Mouse (Mus musculus) inflammation-experienced regulatory T-cells, adult 6 months (primary cell): Measurements from ENCODE around the gene Matn4. TPM values are rescaled to one million over a fixed set of nuclear protein-coding genes. Genes with fewer than 3 reads are reported as not detected.
"Not testable (repeated sequence)": the region's sequence is repeated elsewhere in the genome, so short reads cannot be mapped to it uniquely, and the experiment has no call there.

Experiments
- ATAC-seq: one replicate; pipeline ENCODE4 v1.8.0; 2017
- polyA plus RNA-seq, 3 experiments: library from polyadenylated mRNA; unstranded; fragments of 100-300 nt; shearing (Covaris generic); gene quantifications; one replicate each; pipeline ENCODE4 v1.2.1; 2017

Matn4 gene
- polyA plus RNA-seq, 3 experiments from 2014 or later = 0.21 TPM; not detected in 2

DNA sequence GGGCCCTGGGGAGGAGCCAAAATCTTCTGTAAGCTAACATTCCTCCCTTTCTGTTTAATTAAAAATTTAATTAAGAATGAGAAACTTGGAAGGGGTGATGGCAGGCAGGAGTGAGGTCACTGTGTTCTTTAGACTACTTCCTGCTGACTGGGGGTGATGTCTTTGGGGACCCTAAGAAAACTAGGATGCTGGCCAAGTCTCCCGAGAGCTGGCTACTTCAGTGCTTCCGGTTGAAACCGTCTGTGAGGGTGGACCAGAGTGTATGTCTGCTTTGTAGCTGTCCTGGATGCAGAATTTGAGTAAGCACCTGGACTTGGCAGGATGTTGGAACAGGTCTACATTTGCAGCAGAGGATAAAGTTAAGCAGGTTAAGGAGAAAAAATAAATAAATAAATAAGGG lies 38.0 kb downstream of the Matn4 start:
- no peak for ATAC-seq

DNA sequence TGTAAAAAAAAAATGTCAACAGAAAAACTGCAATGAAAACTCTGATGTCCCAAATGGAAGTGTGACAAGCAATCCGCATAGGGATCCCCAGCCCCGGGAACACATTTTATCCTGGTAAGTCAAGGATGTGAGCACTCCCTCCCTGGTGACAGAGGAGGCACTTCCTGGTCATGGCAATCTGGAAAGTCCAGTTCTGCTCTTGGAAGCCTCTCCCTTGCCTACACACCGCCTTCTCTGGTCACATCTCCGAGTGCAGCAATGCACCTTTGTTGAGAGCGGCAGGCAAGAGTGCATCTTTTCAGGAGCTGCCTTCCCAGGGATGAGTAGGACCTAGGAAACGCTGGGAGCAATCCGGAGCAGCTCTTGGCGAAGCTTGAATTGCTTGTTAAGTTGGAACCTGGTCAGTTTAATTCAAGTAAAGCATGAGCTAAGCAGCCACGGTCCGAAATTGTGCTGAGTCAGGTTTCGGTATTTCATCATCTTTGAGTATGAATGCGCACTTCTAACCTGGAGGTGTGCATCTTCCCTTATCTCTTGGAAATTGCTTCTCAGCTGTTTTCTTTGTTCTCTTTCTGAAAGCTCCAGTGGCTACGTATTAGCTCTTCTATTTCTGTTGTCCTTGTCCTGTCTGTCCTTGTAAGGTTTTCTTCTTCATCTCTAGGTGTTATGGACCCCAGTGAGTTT lies 43.8 kb downstream of the Matn4 start:
- no peak for ATAC-seq

DNA sequence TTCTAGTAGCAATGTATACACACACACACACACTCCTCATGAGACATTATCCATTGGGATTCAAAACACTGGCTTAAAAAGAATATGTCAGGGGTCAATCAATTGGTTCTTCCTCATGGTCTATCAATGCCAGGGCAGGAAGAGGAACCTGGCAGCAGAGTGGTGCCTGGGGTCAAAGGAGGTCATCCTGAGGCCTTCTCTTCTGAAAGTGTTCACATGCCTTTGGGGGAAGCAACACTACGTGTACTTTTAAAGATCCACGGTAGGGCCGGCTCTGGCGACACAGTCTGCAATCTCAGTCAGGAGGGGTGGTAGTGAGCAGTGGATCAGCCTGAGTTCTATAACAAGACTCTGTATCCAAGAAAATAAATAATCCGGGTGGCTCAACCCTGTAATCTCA lies 45.3 kb downstream of the Matn4 start:
- no peak for ATAC-seq

DNA sequence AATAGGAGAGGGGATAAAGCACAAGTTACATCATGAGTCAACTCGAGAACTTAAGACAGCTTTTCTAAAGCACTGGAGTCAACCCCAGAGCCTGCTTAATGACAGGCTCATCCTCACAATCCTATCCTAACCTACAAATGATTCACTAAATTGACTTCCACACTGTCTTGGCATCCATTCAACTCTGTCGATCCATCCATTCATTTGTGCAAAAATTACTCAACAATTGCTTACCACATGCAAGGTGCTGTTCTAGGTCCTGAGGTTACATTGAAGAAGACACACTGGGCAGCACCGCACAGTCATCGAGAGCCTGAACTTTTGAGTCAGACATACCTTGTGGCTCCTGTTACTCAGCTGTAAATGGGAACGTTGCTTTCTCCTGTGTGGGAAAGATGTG lies 45.9 kb downstream of the Matn4 start:
- no peak for ATAC-seq

DNA sequence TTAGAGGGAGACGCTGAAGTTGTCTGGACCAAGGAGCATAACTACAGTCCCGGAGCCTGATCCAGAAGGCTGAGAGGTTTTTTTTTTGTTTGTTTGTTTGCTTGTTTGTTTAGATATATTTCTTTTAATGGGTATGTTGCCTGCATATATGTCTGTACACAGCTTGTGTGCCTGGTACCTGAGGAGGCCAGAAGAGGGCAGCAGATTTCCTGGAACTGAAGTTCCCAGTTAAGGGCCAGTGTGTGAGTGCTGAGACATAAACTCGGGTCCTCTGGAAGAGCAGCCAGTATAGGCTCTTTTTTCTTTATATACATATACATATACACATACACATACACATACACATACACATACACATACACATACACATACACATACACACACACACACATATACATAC lies 46.6 kb downstream of the Matn4 start:
- no peak for ATAC-seq

DNA sequence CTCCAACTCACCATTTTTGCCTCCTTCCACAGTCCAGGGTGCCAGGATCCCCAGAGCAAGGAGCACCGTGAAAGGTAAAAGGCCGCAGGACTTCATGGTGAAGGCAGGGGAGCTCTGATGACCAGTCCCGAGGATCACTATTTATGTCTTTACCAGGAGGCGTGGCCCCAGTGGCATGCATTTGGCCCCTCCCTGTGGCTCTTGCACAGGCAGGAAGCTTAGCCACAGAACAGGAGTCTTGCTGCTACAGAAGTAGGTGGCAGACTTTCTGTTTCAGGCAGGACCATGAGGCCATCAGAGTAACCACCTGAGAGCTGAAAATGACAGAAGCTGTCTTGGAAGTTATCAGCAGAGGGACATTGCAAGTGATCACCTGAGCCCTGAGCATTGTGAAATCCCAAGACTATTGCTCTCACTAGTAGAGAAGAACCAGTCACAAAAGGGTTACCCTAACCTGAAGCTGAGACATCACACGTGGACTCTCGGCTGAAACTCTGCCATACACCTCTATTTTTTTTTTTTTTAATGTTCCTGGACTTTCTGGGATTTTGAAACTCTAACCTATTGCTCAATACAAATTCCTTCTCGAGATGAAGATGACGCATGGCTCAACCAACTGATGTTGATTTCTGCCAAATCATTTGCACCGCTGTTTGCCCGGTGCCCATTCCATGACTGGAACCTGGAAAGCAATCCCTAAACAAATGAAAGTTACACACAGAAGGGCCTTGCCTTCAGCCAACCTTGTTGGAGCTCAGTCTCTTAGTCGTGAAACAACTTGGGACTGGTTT lies 48.6 kb downstream of the Matn4 start:
- no peak for ATAC-seq

DNA sequence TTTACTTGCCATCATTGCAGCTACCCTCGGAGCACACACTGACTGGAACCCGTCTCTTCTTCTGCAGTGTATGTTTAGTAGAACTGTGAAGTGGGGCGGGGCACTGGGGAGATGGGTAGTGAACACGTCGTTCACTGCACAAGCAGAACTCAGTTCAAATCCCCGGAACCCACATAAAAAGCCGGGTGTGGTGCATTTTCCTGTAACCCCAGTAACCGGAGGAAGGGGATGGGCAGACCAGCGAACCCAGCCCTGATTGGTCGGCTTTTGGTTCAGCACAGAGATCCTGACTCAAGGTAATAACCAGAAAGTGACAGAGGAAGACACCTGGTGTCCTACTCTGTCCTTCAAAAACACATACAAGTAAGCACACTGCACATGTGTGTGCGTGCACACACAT lies 51.6 kb downstream of the Matn4 start:
- no peak for ATAC-seq

DNA sequence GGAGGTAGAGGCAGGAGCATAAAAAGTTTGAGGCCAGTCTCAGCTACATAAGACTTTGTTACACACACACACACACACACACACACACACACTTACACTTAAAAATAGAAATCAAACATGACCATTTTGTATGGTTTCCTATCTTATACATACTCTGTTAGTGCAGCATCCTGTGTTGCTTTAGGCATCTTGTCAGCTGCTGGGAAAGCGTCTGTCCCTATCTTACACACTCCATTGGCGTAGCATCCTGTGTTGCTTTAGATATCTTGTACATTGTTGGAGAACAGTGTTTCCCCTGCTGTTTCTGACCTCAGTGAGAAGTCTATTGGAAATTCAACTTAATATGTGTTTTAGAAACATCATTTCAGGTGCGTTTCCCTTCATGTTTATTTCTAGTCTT lies 52.3 kb downstream of the Matn4 start:
- ATAC-seq = no peak

DNA sequence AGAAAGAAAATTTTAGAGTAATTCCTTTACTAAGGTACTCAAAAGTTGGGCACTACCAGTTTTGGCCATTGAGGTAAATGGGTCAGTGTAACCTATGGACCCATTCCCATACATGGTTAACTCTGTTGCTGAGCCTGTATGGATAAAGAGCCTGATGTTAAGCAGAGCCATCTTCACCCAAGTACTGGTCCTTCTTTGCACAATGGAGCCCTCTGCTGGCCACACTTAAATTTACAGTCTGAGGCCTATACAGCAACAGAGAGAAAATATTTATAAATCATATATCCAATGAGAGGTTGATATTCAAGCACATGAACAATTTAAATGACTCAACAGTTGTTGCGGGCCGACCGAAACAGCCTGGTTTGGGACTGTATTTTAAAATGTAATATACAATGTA lies 56.0 kb downstream of the Matn4 start:
- ATAC-seq = no peak

DNA sequence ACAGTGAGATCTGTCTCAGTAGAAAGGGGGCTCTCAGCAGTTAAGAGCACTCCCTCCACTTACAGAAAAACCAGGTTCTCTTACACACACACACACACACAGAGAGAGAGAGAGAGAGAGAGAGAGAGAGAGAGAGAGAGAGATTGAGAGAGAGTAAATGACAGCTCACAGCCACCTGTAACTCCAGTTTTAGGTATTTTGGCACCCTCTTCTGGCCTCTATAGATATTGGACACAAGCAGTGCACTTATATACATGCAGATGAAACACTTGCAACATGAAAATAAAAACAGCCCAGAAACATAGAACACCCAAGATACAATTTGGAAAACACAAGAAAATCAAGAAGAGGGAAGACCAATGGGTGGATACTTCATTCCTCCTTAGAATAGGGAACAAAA lies 57.3 kb downstream of the Matn4 start:
- not testable (repeated sequence) for ATAC-seq

DNA sequence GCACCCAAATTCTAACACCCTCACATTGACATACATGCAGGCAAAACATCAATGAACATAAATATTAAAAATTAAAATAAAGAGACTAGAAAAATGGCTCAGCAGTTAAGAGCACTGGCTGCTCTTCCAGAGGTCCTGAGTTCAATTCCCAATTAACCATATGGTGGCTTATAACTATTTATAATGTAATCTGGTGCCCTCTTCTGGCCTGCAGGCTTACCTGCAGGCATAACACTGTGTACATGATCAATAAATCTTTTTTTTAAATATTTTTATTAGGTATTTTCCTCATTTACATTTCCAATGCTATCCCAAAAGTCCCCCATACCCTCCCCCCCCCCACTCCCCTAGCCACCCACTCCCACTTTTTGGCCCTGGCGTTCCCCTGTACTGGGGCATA lies 61.2 kb downstream of the Matn4 start:
- not testable (repeated sequence) for ATAC-seq

Other genes starting within 250 kb of the Matn4 start
- not detected for gene Kcns1, start 234.0 kb downstream of the Matn4 start, polyA plus RNA-seq
- gene Wfdc5, start 222.4 kb downstream of the Matn4 start, polyA plus RNA-seq = not detected
- gene Wfdc12, start 214.6 kb downstream of the Matn4 start, polyA plus RNA-seq = not detected
- gene Wfdc15a, start 205.0 kb downstream of the Matn4 start, polyA plus RNA-seq = not detected
- gene Wfdc15b, start 183.5 kb downstream of the Matn4 start, polyA plus RNA-seq = not detected
- gene Svs2, start 166.7 kb downstream of the Matn4 start, polyA plus RNA-seq = not detected
- gene Svs3b, start 148.5 kb downstream of the Matn4 start, polyA plus RNA-seq = not detected
- gene Svs4, start 126.7 kb downstream of the Matn4 start, polyA plus RNA-seq = not detected
- not detected for gene Svs3a, start 115.9 kb downstream of the Matn4 start, polyA plus RNA-seq
- gene Svs6, start 88.4 kb downstream of the Matn4 start, polyA plus RNA-seq = not detected
- not detected for gene Svs5, start 72.4 kb downstream of the Matn4 start, polyA plus RNA-seq
- gene Slpi, start 16.1 kb downstream of the Matn4 start, polyA plus RNA-seq = 1 to 10 TPM; 3.3 to 7.1 (median 3.8) TPM
- not detected for gene Rbpjl, start 2.0 kb downstream of the Matn4 start, polyA plus RNA-seq
- 10 to 100 TPM; 12.0 to 42.7 (median 41.8) TPM for gene Sdc4, start 38.7 kb upstream of the Matn4 start, polyA plus RNA-seq
- gene Sys1, start 51.8 kb upstream of the Matn4 start, polyA plus RNA-seq = 10 to 100 TPM; 10.4 to 35.1 (median 25.4) TPM
- 1 to 10 TPM in 1 of 3 experiments, not detected in 2; 4.5 TPM for gene Gm20458, start 55.8 kb upstream of the Matn4 start, polyA plus RNA-seq
- gene Trp53tg5, start 68.6 kb upstream of the Matn4 start, polyA plus RNA-seq = not detected
- 1 to 10 TPM; 1.5 to 7.5 (median 7.1) TPM for gene Dbndd2, start 80.9 kb upstream of the Matn4 start, polyA plus RNA-seq
- gene Pigt, start 92.4 kb upstream of the Matn4 start, polyA plus RNA-seq = 10 to 100 TPM; 13.6 to 36.2 (median 30.9) TPM
- not detected for gene Wfdc2, start 157.3 kb upstream of the Matn4 start, polyA plus RNA-seq
- gene Spint3, start 168.3 kb upstream of the Matn4 start, polyA plus RNA-seq = not detected
- not detected for gene Wfdc6a, start 180.3 kb upstream of the Matn4 start, polyA plus RNA-seq
- not detected for gene Eppin, start 188.4 kb upstream of the Matn4 start, polyA plus RNA-seq
- not detected for gene Wfdc6b, start 208.4 kb upstream of the Matn4 start, polyA plus RNA-seq
- not detected for gene Wfdc8, start 208.5 kb upstream of the Matn4 start, polyA plus RNA-seq
- not detected for gene Wfdc16, start 233.6 kb upstream of the Matn4 start, polyA plus RNA-seq